Mouse (Mus musculus): Measurements from ENCODE around the gene Adh6a. TPM values are rescaled to one million over a fixed set of nuclear protein-coding genes. Genes with fewer than 3 reads are reported as not detected.

The Adh6a gene
- polyA plus RNA-seq, 1 experiment from 2014 or later: not detected

- 68% methylated on average over 4 of the region's 4 CpGs for WGBS
- Histone ChIP-seq H3K36me3 (ENCODE audit: control insufficient read depth, insufficient read depth, low read length) (no peaks in the 10 kb centered on the region), H3K4me1 (ENCODE audit: control insufficient read depth, insufficient read depth, low read length) (no peaks in the 10 kb centered on the region), H3K4me2 (replicated peaks; ENCODE audit: low read depth, low read length) (no peak overlapping the region), H3K9me3 (ENCODE audit: control insufficient read depth, low read depth, low read length) (no peaks in the 10 kb centered on the region), H3K4me3 (ENCODE audit: low read depth, low read length) (no peak overlapping the region), H3K27ac (ENCODE audit: low read length) (no peak overlapping the region), H3K9ac (replicated peaks; ENCODE audit: low read depth, low read length) (no peak overlapping the region), H3K27me3 (ENCODE audit: control insufficient read depth, insufficient read depth, low read length) (no peaks in the 10 kb centered on the region)
- ATAC-seq (ENCODE audit: insufficient number of reproducible peaks, insufficient read depth, low FRiP score, low read depth): no peak
Observed at GRCm38 (mm10) chr3:138334320-138334719, 21.2 kb downstream of the Adh6a start.

GRCm38 (mm10) chr3:138335566-138335965 is 22.5 kb downstream of the Adh6a start:
- no peaks in the 10 kb centered on the region for H3K4me1 ChIP-seq (ENCODE audit: control insufficient read depth, insufficient read depth, low read length)
- H3K9ac ChIP-seq (replicated peaks; ENCODE audit: low read depth, low read length): no peak overlapping the region
- ATAC-seq (ENCODE audit: insufficient number of reproducible peaks, insufficient read depth, low FRiP score, low read depth): no peak
- H3K9me3 ChIP-seq (ENCODE audit: control insufficient read depth, low read depth, low read length): no peaks in the 10 kb centered on the region
- H3K27me3 ChIP-seq (ENCODE audit: control insufficient read depth, insufficient read depth, low read length): no peaks in the 10 kb centered on the region
- H3K4me3 ChIP-seq (ENCODE audit: low read depth, low read length): no peak overlapping the region
- no peak overlapping the region for H3K4me2 ChIP-seq (replicated peaks; ENCODE audit: low read depth, low read length)
- WGBS: 76% methylated on average over 1 of the region's 1 CpGs
- H3K36me3 ChIP-seq (ENCODE audit: control insufficient read depth, insufficient read depth, low read length): no peaks in the 10 kb centered on the region
- H3K27ac ChIP-seq (ENCODE audit: low read length): no peak overlapping the region

- Histone ChIP-seq H3K4me3 (ENCODE audit: low read depth, low read length) (no peak overlapping the region), H3K4me1 (ENCODE audit: control insufficient read depth, insufficient read depth, low read length) (no peaks in the 10 kb centered on the region), H3K9ac (replicated peaks; ENCODE audit: low read depth, low read length) (no peak overlapping the region), H3K4me2 (replicated peaks; ENCODE audit: low read depth, low read length) (no peak overlapping the region), H3K27me3 (ENCODE audit: control insufficient read depth, insufficient read depth, low read length) (no peaks in the 10 kb centered on the region), H3K9me3 (ENCODE audit: control insufficient read depth, low read depth, low read length) (no peaks in the 10 kb centered on the region), H3K27ac (ENCODE audit: low read length) (no peak overlapping the region), H3K36me3 (ENCODE audit: control insufficient read depth, insufficient read depth, low read length) (no peaks in the 10 kb centered on the region)
- WGBS: 60% methylated on average over 3 of the region's 3 CpGs
- no peak for ATAC-seq (ENCODE audit: insufficient number of reproducible peaks, insufficient read depth, low FRiP score, low read depth)
Observed at GRCm38 (mm10) chr3:138336104-138336754, 23.1 kb downstream of the Adh6a start.

GRCm38 (mm10) chr3:138341471-138341870 is 28.4 kb downstream of the Adh6a start, which contains the start of gene Adh6b:
Gene Adh6b, plus strand, starts transcription at chr3:138341775.
- Histone ChIP-seq H3K27ac (ENCODE audit: low read length) (no peak within 1 kb of the TSS), H3K9ac (replicated peaks; ENCODE audit: low read depth, low read length) (no peak within 1 kb of the TSS), H3K9me3 (ENCODE audit: control insufficient read depth, low read depth, low read length) (no peaks in the 10 kb centered on the region), H3K4me3 (ENCODE audit: low read depth, low read length) (no peak within 1 kb of the TSS), H3K4me2 (replicated peaks; ENCODE audit: low read depth, low read length) (no peak within 1 kb of the TSS), H3K4me1 (ENCODE audit: control insufficient read depth, insufficient read depth, low read length) (no peaks in the 10 kb centered on the region), H3K36me3 (ENCODE audit: control insufficient read depth, insufficient read depth, low read length) (no peaks in the 10 kb centered on the region), H3K27me3 (ENCODE audit: control insufficient read depth, insufficient read depth, low read length) (no peaks in the 10 kb centered on the region)
- no peak for ATAC-seq (ENCODE audit: insufficient number of reproducible peaks, insufficient read depth, low FRiP score, low read depth)
- 72% methylated on average over 14 of the region's 14 CpGs for WGBS

GRCm38 (mm10) chr3:138347041-138347440 is 34.0 kb downstream of the Adh6a start:
- no peak for ATAC-seq (ENCODE audit: insufficient number of reproducible peaks, insufficient read depth, low FRiP score, low read depth)
- WGBS: 45% methylated on average over 3 of the region's 3 CpGs

GRCm38 (mm10) chr3:138352012-138352809 is 39.1 kb downstream of the Adh6a start:
- no peaks in the 10 kb centered on the region for H3K9me3 ChIP-seq (ENCODE audit: control insufficient read depth, low read depth, low read length)
- H3K27ac ChIP-seq (ENCODE audit: low read length): no peak overlapping the region
- H3K4me2 ChIP-seq (replicated peaks; ENCODE audit: low read depth, low read length): no peak overlapping the region
- 91% methylated on average over 11 of the region's 11 CpGs for WGBS
- H3K27me3 ChIP-seq (ENCODE audit: control insufficient read depth, insufficient read depth, low read length): no peaks in the 10 kb centered on the region
- H3K4me3 ChIP-seq (ENCODE audit: low read depth, low read length): no peak overlapping the region
- no peaks in the 10 kb centered on the region for H3K4me1 ChIP-seq (ENCODE audit: control insufficient read depth, insufficient read depth, low read length)
- no peaks in the 10 kb centered on the region for H3K36me3 ChIP-seq (ENCODE audit: control insufficient read depth, insufficient read depth, low read length)
- no peak overlapping the region for H3K9ac ChIP-seq (replicated peaks; ENCODE audit: low read depth, low read length)
- no peak for ATAC-seq (ENCODE audit: insufficient number of reproducible peaks, insufficient read depth, low FRiP score, low read depth)

More at GRCm38 (mm10) chr3:138347041-138347440, 34.0 kb downstream of the Adh6a start:
- H3K4me1 ChIP-seq (ENCODE audit: control insufficient read depth, insufficient read depth, low read length): no peaks in the 10 kb centered on the region
- H3K27ac ChIP-seq (ENCODE audit: low read length): no peak overlapping the region
- no peak overlapping the region for H3K4me2 ChIP-seq (replicated peaks; ENCODE audit: low read depth, low read length)
- H3K9ac ChIP-seq (replicated peaks; ENCODE audit: low read depth, low read length): no peak overlapping the region
- H3K4me3 ChIP-seq (ENCODE audit: low read depth, low read length): no peak overlapping the region
- no peaks in the 10 kb centered on the region for H3K36me3 ChIP-seq (ENCODE audit: control insufficient read depth, insufficient read depth, low read length)
- H3K9me3 ChIP-seq (ENCODE audit: control insufficient read depth, low read depth, low read length): no peaks in the 10 kb centered on the region
- no peaks in the 10 kb centered on the region for H3K27me3 ChIP-seq (ENCODE audit: control insufficient read depth, insufficient read depth, low read length)

- Histone ChIP-seq H3K9me3 (ENCODE audit: control insufficient read depth, low read depth, low read length) (no peaks in the 10 kb centered on the region), H3K27me3 (ENCODE audit: control insufficient read depth, insufficient read depth, low read length) (no peaks in the 10 kb centered on the region), H3K27ac (ENCODE audit: low read length) (no peak overlapping the region), H3K9ac (replicated peaks; ENCODE audit: low read depth, low read length) (no peak overlapping the region), H3K4me3 (ENCODE audit: low read depth, low read length) (no peak overlapping the region), H3K4me2 (replicated peaks; ENCODE audit: low read depth, low read length) (no peak overlapping the region), H3K4me1 (ENCODE audit: control insufficient read depth, insufficient read depth, low read length) (no peaks in the 10 kb centered on the region), H3K36me3 (ENCODE audit: control insufficient read depth, insufficient read depth, low read length) (no peaks in the 10 kb centered on the region)
- ATAC-seq (ENCODE audit: insufficient number of reproducible peaks, insufficient read depth, low FRiP score, low read depth): no peak
- WGBS: 76% methylated on average over 7 of the region's 7 CpGs
Observed at GRCm38 (mm10) chr3:138358856-138359255, 45.8 kb downstream of the Adh6a start.

- Histone ChIP-seq H3K27ac (ENCODE audit: low read length) (no peak overlapping the region), H3K27me3 (ENCODE audit: control insufficient read depth, insufficient read depth, low read length) (no peaks in the 10 kb centered on the region), H3K4me3 (ENCODE audit: low read depth, low read length) (no peak overlapping the region), H3K36me3 (ENCODE audit: control insufficient read depth, insufficient read depth, low read length) (no peaks in the 10 kb centered on the region), H3K9ac (replicated peaks; ENCODE audit: low read depth, low read length) (no peak overlapping the region), H3K9me3 (ENCODE audit: control insufficient read depth, low read depth, low read length) (no peaks in the 10 kb centered on the region), H3K4me2 (replicated peaks; ENCODE audit: low read depth, low read length) (no peak overlapping the region), H3K4me1 (ENCODE audit: control insufficient read depth, insufficient read depth, low read length) (no peaks in the 10 kb centered on the region)
- 75% methylated on average over 4 of the region's 4 CpGs for WGBS
- ATAC-seq (ENCODE audit: insufficient number of reproducible peaks, insufficient read depth, low FRiP score, low read depth): no peak
Observed at GRCm38 (mm10) chr3:138360721-138361120, 47.6 kb downstream of the Adh6a start.
